Mouse (Mus musculus) kidney, embryonic 16.5 days (tissue): ENCODE measurements around the gene Gm7075. TPM values are rescaled to one million over a fixed set of nuclear protein-coding genes. Genes with fewer than 3 reads are reported as not detected.
A peak's percentile ranks its signal among the peaks of the same experiment; 100 is the strongest.
"Not testable (repeated sequence)": the region's sequence is repeated elsewhere in the genome, so short reads cannot be mapped to it uniquely, and the experiment has no call there.

ENCODE experiments used
- ATAC-seq: fragments of 200-750 bp; cut with Nextera tagmentation; 2 replicates; pipeline ENCODE4 v1.8.0; 2017; ENCODE audit warnings: moderate TSS enrichment; ENCODE audit not compliant: low FRiP score, low TSS enrichment
- H3K27ac ChIP-seq: fragments of 300-500 bp; sonication (generic); 2 replicates; pipeline ENCODE4 v1.5.1; 2014; ENCODE audit warnings: low read length
- H3K27me3 ChIP-seq: fragments of 300-500 bp; sonication (generic); 2 replicates; pipeline ENCODE4 v1.6.1; 2014; ENCODE audit warnings: low read length, control low read depth, mixed read lengths; ENCODE audit not compliant: insufficient read depth
- H3K36me3 ChIP-seq: fragments of 300-500 bp; sonication (generic); 2 replicates; pipeline ENCODE4 v1.6.1; 2014; ENCODE audit warnings: low read length, control low read depth, mixed read lengths; ENCODE audit not compliant: insufficient read depth
- H3K4me1 ChIP-seq: fragments of 300-500 bp; sonication (generic); 2 replicates; pipeline ENCODE4 v1.6.1; 2014; ENCODE audit warnings: low read length, control low read depth, mixed read lengths; ENCODE audit not compliant: insufficient read depth
- H3K4me2 ChIP-seq: fragments of 300-500 bp; sonication (generic); replicated peaks from 2 replicates; pipeline ENCODE4 v1.6.1; 2014; ENCODE audit warnings: low read depth, low read length
- H3K4me3 ChIP-seq: fragments of 300-500 bp; sonication (generic); 2 replicates; pipeline ENCODE4 v1.5.1; 2014; ENCODE audit warnings: mild to moderate bottlenecking, low read length
- H3K9ac ChIP-seq: fragments of 300-500 bp; sonication (generic); replicated peaks from 2 replicates; pipeline ENCODE4 v1.6.1; 2014; ENCODE audit warnings: low read length
- H3K9me3 ChIP-seq: fragments of 300-500 bp; sonication (generic); 2 replicates; pipeline ENCODE4 v1.6.1; 2016; ENCODE audit warnings: low read length, control low read depth
- WGBS: fragments of 180-500 bp; shearing (Covaris S2); extraction: QIAGEN DNeasy Blood & Tissue Kit; methylation state at CpG from one replicate; pipeline ENCODE4 v1.1.7; 2014; 5-methylcytosine and 5-hydroxymethylcytosine counted together
- polyA plus RNA-seq: library from polyadenylated mRNA; unstranded; fragments of >200 nt; fragmentation: Nextera tagmentation; extraction: Ambion mirVana; gene quantifications from 2 replicates; pipeline ENCODE4 v1.2.1, GENCODE M21; 2015

The Gm7075 gene
- polyA plus RNA-seq, result not detected in 2 replicates

GRCm38 (mm10) chr10:63421739-63422735, at the start of gene Gm7075:
TSS of gene Gm7075 (minus strand) at chr10:63421789.
- Histone ChIP-seq H3K27ac (no peak within 1 kb of the TSS), H3K36me3 (no peaks in the 10 kb centered on the region), H3K9me3 (no peaks in the 10 kb centered on the region), H3K4me3 (no peak within 1 kb of the TSS), H3K9ac (no peak within 1 kb of the TSS), H3K27me3 (no peaks in the 10 kb centered on the region), H3K4me1 (no peaks in the 10 kb centered on the region), H3K4me2 (no peak within 1 kb of the TSS)
- ATAC-seq, result no peak
- 88% methylated on average over 18 of the region's 18 CpGs for WGBS

GRCm38 (mm10) chr10:63460935-63461334, 39.3 kb upstream of the Gm7075 start:
- Histone ChIP-seq H3K4me1 (no peaks in the 10 kb centered on the region; the same call in 1 of the 2 replicates), H3K4me3 (no peak overlapping the region), H3K9ac (no peak overlapping the region), H3K9me3 (no peaks in the 10 kb centered on the region), H3K4me2 (no peak overlapping the region), H3K36me3 (no peaks in the 10 kb centered on the region), H3K27ac (no peak overlapping the region), H3K27me3 (no peaks in the 10 kb centered on the region)
- WGBS, result 38% methylated on average over 5 of the region's 5 CpGs
- no peak for ATAC-seq

DNA sequence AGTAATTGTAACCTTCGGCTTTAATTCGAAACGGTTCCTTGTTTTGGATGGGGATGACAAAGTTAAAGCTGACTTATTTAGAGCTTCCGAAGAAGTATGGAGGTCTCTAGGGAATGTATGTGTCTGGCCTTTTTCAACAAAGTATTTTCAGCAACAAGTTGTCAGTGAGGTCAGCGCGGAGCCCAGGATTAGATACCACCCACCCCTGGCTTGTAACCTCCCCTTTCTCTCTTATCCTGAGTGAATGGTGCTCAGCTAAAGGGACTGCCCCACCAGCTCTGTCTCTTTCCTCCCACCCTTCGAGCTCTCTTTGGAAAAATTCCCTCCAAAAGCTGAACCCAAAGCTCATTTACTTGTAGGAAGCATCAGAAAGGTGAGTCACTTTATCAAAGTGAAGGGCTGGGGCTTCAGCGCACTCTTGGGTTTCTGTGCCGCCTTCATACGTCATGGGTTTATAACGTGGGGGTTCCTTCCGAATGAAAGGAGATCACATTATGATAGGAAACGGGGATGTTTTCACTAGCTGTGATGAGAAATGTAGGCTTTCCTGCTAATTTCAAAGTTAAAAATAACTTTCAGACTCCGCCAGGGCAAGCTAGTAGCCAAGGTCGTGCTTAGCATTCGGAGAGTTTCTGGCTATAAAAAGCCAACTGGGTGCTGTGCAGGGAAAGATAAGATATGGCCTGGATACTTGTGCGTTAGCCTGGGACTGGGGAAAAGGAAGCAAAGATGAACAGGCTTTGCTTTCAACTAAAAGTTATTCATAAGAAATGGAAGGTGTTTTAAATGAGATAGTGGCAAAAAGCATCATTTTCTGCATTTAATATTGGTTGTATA, 35.9 kb upstream of the Gm7075 start:
- H3K9ac ChIP-seq, result peak overlapping the region; percentile 16; the same call in 1 of the 2 replicates
- peak overlapping the region; percentile 46 for H3K4me2 ChIP-seq
- ATAC-seq, result no peak
- peaks cover 7% of the 10 kb centered on the region; the same call in 1 of the 2 replicates for H3K4me1 ChIP-seq
- H3K27me3 ChIP-seq, result no peaks in the 10 kb centered on the region
- H3K4me3 ChIP-seq, result peak overlapping the region; percentile 14; the same call in 1 of the 2 replicates
- WGBS, result 44% methylated on average over 17 of the region's 17 CpGs
- H3K9me3 ChIP-seq, result no peaks in the 10 kb centered on the region
- H3K27ac ChIP-seq, result 0 out of 2 replicates have a peak overlapping the region, but pooled peaks have one; percentile 24
- H3K36me3 ChIP-seq, result no peaks in the 10 kb centered on the region

DNA sequence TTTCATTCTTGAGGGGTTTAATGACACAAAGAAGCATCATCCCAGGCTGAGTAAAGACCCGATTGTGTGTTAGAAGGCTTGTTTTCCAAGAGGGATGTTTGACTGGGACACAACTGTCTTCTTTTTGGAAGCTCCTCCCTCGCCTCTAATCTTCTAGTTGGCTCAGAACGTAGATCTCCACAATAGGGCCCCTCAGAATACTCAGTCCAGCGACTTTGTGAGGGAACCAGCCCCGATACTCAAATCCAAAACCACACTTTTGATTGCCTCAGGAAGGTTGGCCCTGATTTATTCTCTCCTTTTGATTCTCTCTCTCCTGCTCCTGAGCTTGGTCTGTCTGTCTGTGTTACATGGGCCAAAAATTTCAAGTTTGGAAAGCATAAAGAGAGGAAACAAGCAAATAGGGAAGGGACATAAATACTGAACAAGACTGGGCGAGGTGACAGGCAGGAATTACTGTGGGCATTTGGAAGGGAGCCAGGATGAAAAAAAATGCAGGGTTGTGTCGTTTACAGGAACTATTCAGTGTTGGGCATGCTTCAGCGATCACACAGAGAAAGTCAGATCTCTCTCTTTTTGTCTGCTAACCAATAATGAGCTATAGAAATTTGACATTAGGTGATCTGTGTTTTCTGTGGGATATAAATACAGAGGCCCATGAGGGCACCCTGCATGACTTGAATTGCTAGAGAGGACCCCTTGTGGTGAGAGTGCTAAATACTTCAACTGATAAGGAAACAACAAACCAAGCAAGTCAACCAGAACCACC, 33.7 kb upstream of the Gm7075 start:
- Histone ChIP-seq H3K27ac (no peak overlapping the region), H3K36me3 (no peaks in the 10 kb centered on the region), H3K9ac (no peak overlapping the region), H3K4me2 (no peak overlapping the region), H3K4me1 (peaks cover 7% of the 10 kb centered on the region; the same call in 1 of the 2 replicates), H3K27me3 (no peaks in the 10 kb centered on the region), H3K9me3 (no peaks in the 10 kb centered on the region), H3K4me3 (no peak overlapping the region)
- ATAC-seq, result peak; percentile 61; the same call in 1 of the 2 replicates
- WGBS, result 35% methylated on average over 8 of the region's 8 CpGs

DNA sequence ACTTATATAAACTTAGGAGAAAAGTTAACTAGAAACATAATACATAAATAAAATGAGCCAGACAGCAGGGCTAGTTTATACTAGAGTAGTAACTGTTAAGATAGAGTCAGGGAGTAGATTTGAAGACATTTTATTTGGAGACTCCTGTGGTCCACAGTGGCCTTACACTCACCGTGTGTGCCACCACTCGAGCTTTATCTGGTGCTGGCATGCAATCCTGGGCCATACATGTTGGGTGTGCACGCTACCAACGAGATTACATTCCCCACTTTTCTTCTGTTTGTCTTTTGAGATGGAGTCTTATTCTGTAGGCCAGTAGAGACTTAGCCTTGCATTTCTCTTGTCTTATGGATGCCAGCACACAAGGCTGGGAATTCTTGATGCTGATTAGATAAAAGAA, 32.3 kb upstream of the Gm7075 start:
- H3K27me3 ChIP-seq, result no peaks in the 10 kb centered on the region
- H3K4me1 ChIP-seq, result peaks cover 7% of the 10 kb centered on the region; the same call in 1 of the 2 replicates
- H3K27ac ChIP-seq, result no peak overlapping the region
- no peak overlapping the region for H3K9ac ChIP-seq
- no peak overlapping the region for H3K4me2 ChIP-seq
- 91% methylated on average over 4 of the region's 4 CpGs for WGBS
- no peak for ATAC-seq
- no peak overlapping the region for H3K4me3 ChIP-seq
- no peaks in the 10 kb centered on the region for H3K9me3 ChIP-seq
- no peaks in the 10 kb centered on the region for H3K36me3 ChIP-seq

- H3K27ac ChIP-seq, H3K9ac ChIP-seq, H3K4me2 ChIP-seq, H3K9me3 ChIP-seq, H3K36me3 ChIP-seq, H3K27me3 ChIP-seq, ATAC-seq, H3K4me1 ChIP-seq, H3K4me3 ChIP-seq: not testable (repeated sequence)
- 81% methylated on average over 13 of the region's 13 CpGs for WGBS
These were observed 23.2 kb upstream of the Gm7075 start for GRCm38 (mm10) chr10:63444602-63445387.

DNA sequence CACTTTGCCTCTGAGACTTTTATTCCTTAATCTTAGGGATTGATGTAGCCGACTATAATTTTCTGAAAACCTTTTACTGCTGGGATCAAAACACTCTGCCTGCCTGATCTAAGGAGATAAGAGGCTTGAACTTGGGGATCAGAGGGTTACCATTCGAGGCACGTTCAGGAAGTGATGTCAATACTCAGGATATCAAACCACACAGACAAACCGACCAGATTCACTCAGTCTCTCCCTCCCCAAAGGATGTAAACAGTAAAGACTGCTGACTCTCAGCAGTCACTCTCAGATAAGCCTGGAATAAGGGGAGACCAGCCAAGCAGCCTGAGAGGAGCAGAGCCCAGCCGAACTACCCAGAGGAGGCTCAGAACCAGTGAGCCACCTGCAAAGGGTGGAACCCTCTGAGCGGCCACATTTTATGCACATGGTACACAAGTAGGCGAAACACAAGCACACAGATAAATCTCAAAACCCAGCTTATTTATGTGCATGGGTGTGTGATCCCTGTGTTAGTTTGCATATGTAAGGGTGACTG, 18.2 kb upstream of the Gm7075 start:
- no peak for ATAC-seq
- H3K27ac ChIP-seq, result no peak overlapping the region
- WGBS, result 63% methylated on average over 7 of the region's 7 CpGs

DNA sequence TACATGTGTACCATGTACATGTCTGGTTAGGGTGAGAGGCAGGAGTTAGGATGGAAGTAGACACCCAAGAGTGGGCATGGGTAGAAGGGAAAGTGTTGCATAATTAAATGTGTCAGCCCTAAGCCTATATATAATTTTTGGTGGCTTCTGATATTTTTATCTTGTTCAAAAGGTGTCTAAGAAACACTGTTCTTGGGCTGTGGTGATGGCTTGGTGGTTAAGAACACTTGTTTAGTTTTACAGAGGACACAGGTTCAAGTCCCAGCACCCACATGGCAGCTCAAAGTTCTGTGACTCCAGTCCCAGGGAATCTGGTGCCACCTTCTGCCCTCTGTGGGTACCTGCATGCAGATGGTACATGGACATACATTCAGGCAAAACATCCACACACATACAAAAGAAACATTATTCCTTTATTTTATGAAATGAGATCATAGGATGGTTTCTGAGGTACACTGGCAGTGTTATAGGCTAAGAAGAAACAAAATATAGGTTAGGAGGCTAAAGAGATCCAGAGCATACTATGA, 17.2 kb upstream of the Gm7075 start:
- Histone ChIP-seq H3K27ac (no peak overlapping the region), H3K9me3 (no peaks in the 10 kb centered on the region), H3K4me3 (no peak overlapping the region), H3K4me2 (no peak overlapping the region), H3K9ac (no peak overlapping the region), H3K4me1 (no peaks in the 10 kb centered on the region), H3K36me3 (no peaks in the 10 kb centered on the region), H3K27me3 (no peaks in the 10 kb centered on the region)
- ATAC-seq, result no peak

More for the DNA sequence above, 18.2 kb upstream of the Gm7075 start:
- Histone ChIP-seq H3K4me3 (no peak overlapping the region), H3K4me1 (no peaks in the 10 kb centered on the region), H3K4me2 (no peak overlapping the region), H3K36me3 (no peaks in the 10 kb centered on the region), H3K9ac (no peak overlapping the region), H3K9me3 (no peaks in the 10 kb centered on the region), H3K27me3 (no peaks in the 10 kb centered on the region)
